Mouse (Mus musculus): ENCODE measurements at regions not wholly inside any gene's neighbourhood (a gene's known extent, or its start where the extent isn't known, plus 50 kb on each side); places are given as distances from the start of the nearest gene placed in this dataset.

DNA sequence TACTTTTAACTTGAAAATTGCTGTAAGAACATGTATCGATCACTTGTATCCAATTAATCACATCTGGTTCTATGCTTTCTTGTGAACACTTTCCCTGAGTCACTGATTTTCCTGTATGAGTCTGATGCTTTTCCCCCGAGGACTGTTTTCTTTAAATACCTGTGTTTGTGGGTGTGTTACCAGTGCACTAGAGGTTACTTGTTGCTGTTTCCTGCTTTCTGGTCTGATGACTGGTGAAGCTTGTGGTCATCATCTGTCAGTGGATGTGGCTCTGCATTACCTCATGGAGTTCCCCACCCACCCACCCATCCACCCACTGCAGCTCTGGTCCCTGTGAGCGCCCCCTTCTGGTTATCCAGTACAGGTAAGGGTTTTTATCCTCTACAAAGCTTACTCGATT is 88.3 kb upstream of the Spdye4c start:
- no peaks in the 10 kb centered on the region for H3K9me3 ChIP-seq (ENCODE audit: control insufficient read depth, low read length)
- ATAC-seq (ENCODE audit: low read depth): no peak
- no peak overlapping the region for H3K4me2 ChIP-seq (ENCODE audit: low read depth, low read length)
- H3K9ac ChIP-seq (ENCODE audit: low read length): no peak overlapping the region; the same call in 1 of the 2 replicates
- no peaks in the 10 kb centered on the region for H3K36me3 ChIP-seq (ENCODE audit: control insufficient read depth, insufficient read depth, low read length)
- WGBS: 70% methylated on average over 4 of the region's 4 CpGs
- peaks cover 4% of the 10 kb centered on the region; the same call in 1 of the 2 replicates for H3K4me1 ChIP-seq (replicated peaks; ENCODE audit: control insufficient read depth, insufficient read depth, low read length)
- no peak overlapping the region for H3K4me3 ChIP-seq (ENCODE audit: low read length)
- peak overlapping the region; percentile 78 for H3K27ac ChIP-seq (ENCODE audit: low read length)
- H3K27me3 ChIP-seq (ENCODE audit: control insufficient read depth, insufficient read depth, low read depth, low read length): no peaks in the 10 kb centered on the region

DNA sequence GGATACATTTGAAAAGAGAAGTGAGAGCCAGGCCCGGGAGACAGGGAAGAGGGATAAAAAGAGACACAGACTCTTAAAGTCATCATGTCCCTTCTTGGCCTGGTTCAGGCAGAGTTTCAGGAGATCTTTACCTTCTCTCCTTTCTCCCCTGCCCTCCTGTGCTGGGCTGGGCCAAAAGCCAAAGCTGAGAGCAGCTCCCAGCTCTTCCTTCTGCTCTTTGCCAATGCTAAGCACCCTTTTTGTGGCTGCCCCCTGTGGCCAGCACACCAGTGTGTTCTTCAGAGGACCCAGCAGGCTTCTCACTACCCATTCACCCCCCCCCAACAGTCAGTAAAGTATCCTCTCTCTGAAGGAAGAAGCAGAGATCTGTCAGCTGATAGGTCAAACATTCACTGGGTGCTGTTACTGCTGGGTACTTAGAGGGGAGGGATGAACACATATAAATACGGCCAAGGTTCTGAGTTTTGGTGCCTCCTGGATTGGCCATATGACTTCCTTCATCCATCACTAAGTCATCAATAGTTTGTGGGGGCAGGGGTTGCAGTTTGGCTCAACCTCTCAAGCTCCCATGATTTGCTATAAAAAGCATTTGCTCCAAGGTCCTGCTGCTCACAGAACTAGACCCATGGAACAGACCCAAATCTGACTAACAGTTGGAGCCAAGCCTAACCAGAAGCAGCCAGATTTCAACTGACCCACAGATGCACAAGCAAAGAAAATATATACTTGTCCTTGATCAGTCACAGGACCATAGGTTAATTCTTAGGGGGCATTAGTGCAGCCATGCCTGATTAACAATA is 87.7 kb upstream of the Spdye4c start:
- no peaks in the 10 kb centered on the region for H3K36me3 ChIP-seq (ENCODE audit: control insufficient read depth, insufficient read depth, low read length)
- H3K9ac ChIP-seq (ENCODE audit: low read length): no peak overlapping the region; the same call in 1 of the 2 replicates
- no peak overlapping the region for H3K4me2 ChIP-seq (ENCODE audit: low read depth, low read length)
- no peaks in the 10 kb centered on the region for H3K27me3 ChIP-seq (ENCODE audit: control insufficient read depth, insufficient read depth, low read depth, low read length)
- peaks cover 6% of the 10 kb centered on the region for H3K4me1 ChIP-seq (replicated peaks; ENCODE audit: control insufficient read depth, insufficient read depth, low read length)
- H3K27ac ChIP-seq (ENCODE audit: low read length): peak overlapping the region; percentile 78
- 57% methylated on average over 2 of the region's 2 CpGs for WGBS
- H3K9me3 ChIP-seq (ENCODE audit: control insufficient read depth, low read length): no peaks in the 10 kb centered on the region
- no peak overlapping the region for H3K4me3 ChIP-seq (ENCODE audit: low read length)
- ATAC-seq (ENCODE audit: low read depth): peak; percentile 66

DNA sequence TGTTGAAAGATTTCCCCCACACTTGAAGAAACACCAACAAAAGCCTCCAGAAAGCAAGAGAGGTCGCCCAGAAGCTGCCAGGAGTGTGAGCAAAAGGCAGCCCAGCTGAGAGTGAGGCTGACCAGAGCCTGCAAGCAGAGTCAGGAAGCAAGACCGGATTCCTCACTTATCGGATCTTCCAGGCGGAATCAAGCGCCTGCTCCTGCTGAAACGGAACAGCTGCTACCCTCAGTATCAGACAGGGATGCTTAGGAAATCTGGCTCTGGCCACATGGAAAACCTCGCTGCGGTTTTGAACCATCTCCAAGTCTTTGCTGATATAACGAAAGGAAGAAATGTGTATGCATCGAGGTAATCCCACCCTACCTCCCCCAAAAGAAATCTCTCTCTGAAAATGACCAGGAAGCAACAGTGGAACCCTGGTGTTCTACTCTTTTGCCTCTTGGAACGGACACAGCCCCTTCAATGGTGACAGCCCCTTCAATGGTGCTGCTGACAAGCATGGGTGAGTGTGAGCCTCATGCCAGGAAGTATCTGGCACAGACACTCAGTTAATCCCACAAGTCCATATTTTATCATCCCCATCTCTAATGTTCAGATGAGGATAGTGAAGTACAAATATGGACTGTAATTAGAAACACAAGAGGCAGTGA is 83.3 kb upstream of the Spdye4c start:
- H3K9me3 ChIP-seq (ENCODE audit: control insufficient read depth, low read length): no peaks in the 10 kb centered on the region
- no peak overlapping the region for H3K4me3 ChIP-seq (ENCODE audit: low read length)
- peaks cover 17% of the 10 kb centered on the region for H3K4me1 ChIP-seq (replicated peaks; ENCODE audit: control insufficient read depth, insufficient read depth, low read length)
- H3K36me3 ChIP-seq (ENCODE audit: control insufficient read depth, insufficient read depth, low read length): no peaks in the 10 kb centered on the region
- H3K27ac ChIP-seq (ENCODE audit: low read length): peak overlapping the region; percentile 54
- peak; percentile 92 for ATAC-seq (ENCODE audit: low read depth)
- no peaks in the 10 kb centered on the region for H3K27me3 ChIP-seq (ENCODE audit: control insufficient read depth, insufficient read depth, low read depth, low read length)
- H3K9ac ChIP-seq (ENCODE audit: low read length): no peak overlapping the region
- 21% methylated on average over 11 of the region's 11 CpGs for WGBS
- no peak overlapping the region for H3K4me2 ChIP-seq (ENCODE audit: low read depth, low read length)

DNA sequence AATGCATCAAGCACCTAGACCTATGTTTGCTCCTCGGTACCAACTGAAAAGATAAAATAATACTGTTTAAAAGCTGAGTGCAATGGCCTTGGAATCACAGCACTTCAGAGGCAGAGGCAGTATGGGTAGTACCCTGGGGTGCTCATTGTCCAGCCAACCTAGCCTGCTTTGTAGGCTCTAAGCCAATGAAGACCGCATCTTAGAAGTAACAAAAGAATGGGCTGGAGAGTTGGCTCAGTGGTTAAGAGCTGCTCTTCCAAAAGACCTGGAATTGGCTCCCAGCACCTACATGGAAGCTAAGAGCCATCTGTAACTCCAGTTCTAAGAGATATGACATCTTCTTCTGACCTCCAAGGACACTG is 82.8 kb upstream of the Spdye4c start:
- Histone ChIP-seq H3K27me3 (ENCODE audit: control insufficient read depth, insufficient read depth, low read depth, low read length) (no peaks in the 10 kb centered on the region), H3K4me3 (ENCODE audit: low read length) (no peak overlapping the region), H3K4me2 (ENCODE audit: low read depth, low read length) (no peak overlapping the region), H3K27ac (ENCODE audit: low read length) (peak overlapping the region; percentile 54), H3K4me1 (replicated peaks; ENCODE audit: control insufficient read depth, insufficient read depth, low read length) (peaks cover 13% of the 10 kb centered on the region), H3K9ac (ENCODE audit: low read length) (no peak overlapping the region), H3K9me3 (ENCODE audit: control insufficient read depth, low read length) (no peaks in the 10 kb centered on the region), H3K36me3 (ENCODE audit: control insufficient read depth, insufficient read depth, low read length) (no peaks in the 10 kb centered on the region)
- WGBS: 46% methylated on average over 2 of the region's 2 CpGs
- ATAC-seq (ENCODE audit: low read depth): no peak

DNA sequence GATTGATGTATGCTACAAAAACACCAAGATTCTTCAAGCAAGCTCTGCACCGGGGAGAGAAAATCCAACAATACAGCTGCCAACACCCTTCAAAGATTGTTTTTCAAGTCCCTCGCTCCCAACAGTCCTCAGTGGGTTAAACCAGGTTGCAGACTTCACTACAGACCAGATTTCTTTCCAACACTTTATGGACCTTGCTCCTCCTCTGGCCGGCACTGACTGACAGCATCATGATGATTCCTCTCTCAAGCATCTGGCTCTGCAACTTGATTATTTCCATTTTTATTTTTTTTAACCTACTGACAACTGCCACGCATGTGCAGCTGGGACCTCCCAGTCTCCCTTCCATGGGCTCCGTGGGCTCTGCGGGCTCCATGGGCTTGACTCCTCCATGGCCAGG is 79.7 kb upstream of the Spdye4c start:
- ATAC-seq (ENCODE audit: low read depth): no peak
- H3K4me1 ChIP-seq (replicated peaks; ENCODE audit: control insufficient read depth, insufficient read depth, low read length): peaks cover 19% of the 10 kb centered on the region
- H3K9me3 ChIP-seq (ENCODE audit: control insufficient read depth, low read length): no peaks in the 10 kb centered on the region
- H3K9ac ChIP-seq (ENCODE audit: low read length): no peak overlapping the region
- H3K4me3 ChIP-seq (ENCODE audit: low read length): no peak overlapping the region
- H3K36me3 ChIP-seq (ENCODE audit: control insufficient read depth, insufficient read depth, low read length): no peaks in the 10 kb centered on the region
- H3K27ac ChIP-seq (ENCODE audit: low read length): no peak overlapping the region
- WGBS: 50% methylated on average over 6 of the region's 6 CpGs
- no peak overlapping the region for H3K4me2 ChIP-seq (ENCODE audit: low read depth, low read length)
- H3K27me3 ChIP-seq (ENCODE audit: control insufficient read depth, insufficient read depth, low read depth, low read length): no peaks in the 10 kb centered on the region

DNA sequence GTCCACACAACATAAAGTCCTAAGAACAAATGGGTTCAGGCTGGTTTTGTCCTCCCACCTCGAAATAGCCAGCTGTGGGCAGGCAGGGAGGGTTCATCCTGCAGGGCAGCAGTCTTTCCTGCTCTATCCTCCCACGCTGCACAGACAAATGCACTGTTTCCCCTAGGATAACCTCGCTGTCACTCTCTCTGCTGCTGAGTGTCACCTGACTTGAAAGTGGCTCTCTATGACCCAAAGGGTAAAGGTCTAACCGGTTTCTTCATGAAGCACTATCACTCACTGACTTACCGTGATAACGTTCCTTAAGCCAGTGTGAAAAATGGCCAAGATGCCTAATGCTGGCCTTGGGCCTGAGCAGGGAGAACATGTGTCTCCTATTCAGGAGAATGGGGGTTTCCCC is 78.2 kb upstream of the Spdye4c start:
- 49% methylated on average over 6 of the region's 6 CpGs for WGBS

DNA sequence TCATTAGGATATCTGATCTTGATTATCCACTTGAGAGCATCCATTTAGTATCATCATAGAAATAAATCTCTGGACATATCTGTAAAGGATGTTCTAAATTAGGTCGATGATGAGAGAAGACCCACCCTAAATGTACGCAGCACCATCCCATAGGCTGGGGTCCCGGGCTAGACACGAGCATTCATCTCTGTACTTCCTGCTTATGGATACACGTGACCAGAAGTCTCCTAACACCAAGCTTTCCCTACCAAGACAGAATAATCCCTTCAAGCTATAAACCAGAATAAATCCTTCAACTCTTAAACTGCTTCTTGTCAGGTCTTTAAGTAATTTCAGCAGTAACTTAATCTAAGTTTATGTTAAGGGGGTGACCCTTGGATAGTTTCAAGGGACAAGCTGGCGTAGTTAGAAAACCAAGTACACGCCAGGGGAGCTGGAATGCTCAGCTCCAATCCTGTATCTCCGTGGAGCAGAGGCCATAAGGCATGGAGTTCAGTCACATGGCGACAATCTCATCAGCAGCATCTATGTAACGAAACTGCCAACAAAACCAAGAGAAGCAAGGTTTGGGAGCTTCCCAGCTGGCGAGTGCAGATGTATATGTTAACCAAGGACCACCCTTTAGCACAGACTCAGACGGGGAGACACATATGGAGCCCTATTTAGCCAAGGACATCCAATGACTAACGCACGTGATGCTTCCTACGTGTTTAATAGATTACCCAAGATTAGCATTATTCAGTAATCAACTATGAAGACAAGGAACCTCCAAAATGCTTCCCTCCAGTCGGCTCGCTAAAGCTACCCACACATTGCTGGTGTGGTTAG is 76.3 kb upstream of the Spdye4c start:
- no peaks in the 10 kb centered on the region for H3K9me3 ChIP-seq (ENCODE audit: control insufficient read depth, low read length)
- H3K9ac ChIP-seq (ENCODE audit: low read length): no peak overlapping the region
- peak; percentile 52 for ATAC-seq (ENCODE audit: low read depth)
- peaks cover 13% of the 10 kb centered on the region; the same call in 1 of the 2 replicates for H3K4me1 ChIP-seq (replicated peaks; ENCODE audit: control insufficient read depth, insufficient read depth, low read length)
- H3K27me3 ChIP-seq (ENCODE audit: control insufficient read depth, insufficient read depth, low read depth, low read length): no peaks in the 10 kb centered on the region
- H3K27ac ChIP-seq (ENCODE audit: low read length): peak overlapping the region; percentile 12; the same call in 1 of the 2 replicates
- no peak overlapping the region for H3K4me2 ChIP-seq (ENCODE audit: low read depth, low read length)
- WGBS: 58% methylated on average over 17 of the region's 17 CpGs
- no peaks in the 10 kb centered on the region for H3K36me3 ChIP-seq (ENCODE audit: control insufficient read depth, insufficient read depth, low read length)
- H3K4me3 ChIP-seq (ENCODE audit: low read length): no peak overlapping the region

More for the DNA sequence above, 78.2 kb upstream of the Spdye4c start:
- no peak for ATAC-seq (ENCODE audit: low read depth)
- H3K4me2 ChIP-seq (ENCODE audit: low read depth, low read length): no peak overlapping the region
- H3K36me3 ChIP-seq (ENCODE audit: control insufficient read depth, insufficient read depth, low read length): no peaks in the 10 kb centered on the region
- no peak overlapping the region for H3K27ac ChIP-seq (ENCODE audit: low read length)
- peaks cover 19% of the 10 kb centered on the region for H3K4me1 ChIP-seq (replicated peaks; ENCODE audit: control insufficient read depth, insufficient read depth, low read length)
- H3K9me3 ChIP-seq (ENCODE audit: control insufficient read depth, low read length): no peaks in the 10 kb centered on the region
- no peak overlapping the region for H3K4me3 ChIP-seq (ENCODE audit: low read length)
- no peak overlapping the region for H3K9ac ChIP-seq (ENCODE audit: low read length)
- no peaks in the 10 kb centered on the region for H3K27me3 ChIP-seq (ENCODE audit: control insufficient read depth, insufficient read depth, low read depth, low read length)

DNA sequence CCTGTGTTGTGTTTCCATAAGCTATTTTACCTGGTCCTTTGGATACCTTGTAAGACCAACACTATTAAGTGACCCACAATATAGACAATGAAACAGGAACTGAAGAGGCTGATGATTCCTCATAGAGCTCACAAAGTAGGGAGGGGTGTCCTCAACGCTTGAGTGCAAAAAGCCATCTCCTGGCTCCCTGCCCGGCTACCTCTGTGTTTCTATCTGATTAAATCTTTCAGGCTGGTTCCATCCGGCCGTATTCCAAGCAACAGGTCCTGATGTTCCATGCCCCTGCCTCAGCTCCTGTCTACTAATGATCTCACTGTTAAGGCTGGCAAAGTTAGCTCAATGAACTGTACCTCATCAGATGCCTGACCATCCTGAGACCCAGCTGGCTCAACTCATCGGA is 75.3 kb upstream of the Spdye4c start:
- 64% methylated on average over 5 of the region's 5 CpGs for WGBS
- peaks cover 13% of the 10 kb centered on the region; the same call in 1 of the 2 replicates for H3K4me1 ChIP-seq (replicated peaks; ENCODE audit: control insufficient read depth, insufficient read depth, low read length)
- ATAC-seq (ENCODE audit: low read depth): no peak
- H3K9me3 ChIP-seq (ENCODE audit: control insufficient read depth, low read length): no peaks in the 10 kb centered on the region
- no peaks in the 10 kb centered on the region for H3K36me3 ChIP-seq (ENCODE audit: control insufficient read depth, insufficient read depth, low read length)
- no peak overlapping the region for H3K4me2 ChIP-seq (ENCODE audit: low read depth, low read length)
- H3K27me3 ChIP-seq (ENCODE audit: control insufficient read depth, insufficient read depth, low read depth, low read length): no peaks in the 10 kb centered on the region
- no peak overlapping the region for H3K4me3 ChIP-seq (ENCODE audit: low read length)
- no peak overlapping the region for H3K9ac ChIP-seq (ENCODE audit: low read length)
- no peak overlapping the region for H3K27ac ChIP-seq (ENCODE audit: low read length)

DNA sequence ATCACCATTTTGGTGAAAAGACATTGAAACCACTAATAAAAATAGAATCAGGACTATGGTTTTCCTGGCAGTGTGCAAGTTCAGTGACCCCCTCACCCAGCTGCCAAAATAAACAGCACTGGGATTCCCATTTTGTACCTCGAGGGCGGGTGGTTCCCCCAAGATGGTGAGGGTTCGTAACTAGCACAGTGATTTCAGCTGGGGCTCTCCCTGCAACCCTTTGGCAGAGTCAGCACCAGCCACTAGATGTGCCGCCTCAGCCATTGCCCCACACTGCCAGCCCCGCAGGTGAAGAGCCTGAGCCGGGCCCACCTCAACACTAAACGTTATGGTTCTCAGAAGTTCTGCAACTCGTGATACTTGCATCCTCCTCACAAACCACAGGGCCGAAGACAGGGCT is 74.3 kb upstream of the Spdye4c start:
- no peaks in the 10 kb centered on the region for H3K9me3 ChIP-seq (ENCODE audit: control insufficient read depth, low read length)
- H3K27ac ChIP-seq (ENCODE audit: low read length): no peak overlapping the region
- peaks cover 7% of the 10 kb centered on the region; the same call in 1 of the 2 replicates for H3K4me1 ChIP-seq (replicated peaks; ENCODE audit: control insufficient read depth, insufficient read depth, low read length)
- H3K36me3 ChIP-seq (ENCODE audit: control insufficient read depth, insufficient read depth, low read length): no peaks in the 10 kb centered on the region
- no peak overlapping the region for H3K9ac ChIP-seq (ENCODE audit: low read length)
- no peak overlapping the region for H3K4me2 ChIP-seq (ENCODE audit: low read depth, low read length)
- ATAC-seq (ENCODE audit: low read depth): no peak
- WGBS: 85% methylated on average over 9 of the region's 9 CpGs
- H3K27me3 ChIP-seq (ENCODE audit: control insufficient read depth, insufficient read depth, low read depth, low read length): no peaks in the 10 kb centered on the region
- H3K4me3 ChIP-seq (ENCODE audit: low read length): no peak overlapping the region

Measured in lung, embryonic 16.5 days (tissue).